Mouse (Mus musculus): ENCODE results near the gene Spast.

DNA sequence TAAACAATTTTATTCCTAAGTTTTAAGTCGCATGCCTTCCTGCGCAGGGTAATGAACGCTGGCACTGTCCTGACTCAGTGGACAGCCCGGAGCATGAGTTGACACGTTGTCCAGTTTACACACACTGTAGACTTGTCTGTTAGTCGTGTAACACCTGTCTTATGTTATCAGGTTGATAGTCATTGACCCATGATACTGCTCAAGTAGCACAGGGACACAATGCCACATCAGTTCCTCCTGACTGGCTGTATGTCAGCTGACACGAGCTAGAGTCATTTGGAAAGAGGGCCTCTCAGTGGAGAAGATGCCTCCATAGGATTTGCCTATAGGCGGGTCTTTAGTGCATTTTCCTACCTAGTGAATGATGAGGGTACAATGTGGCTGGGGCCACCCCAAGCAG, 67.7 kb downstream of the Spast start:
- TF ChIP-seq EP300 (optimal IDR thresholded peaks at IDR 0.05) (no peak), CTCF (IDR thresholded peaks at IDR 0.05; ENCODE audit: low read depth) (no peak)

Measured in stomach, postnatal 0 days (tissue).